Mouse (Mus musculus) brain, embryonic 14.5 days (tissue): ENCODE measurements at regions not wholly inside any gene's neighbourhood (a gene's known extent, or its start where the extent isn't known, plus 50 kb on each side); places are given as distances from the start of the nearest gene placed in this dataset.

Source experiments
- CTCF ChIP-seq: fragments of 200-500 bp; IDR thresholded peaks from 2 replicates; pipeline ENCODE4 v1.5.1; 2012; ENCODE audit warnings: inconsistent platforms, mild to moderate bottlenecking, moderate library complexity, borderline replicate concordance; ENCODE audit not compliant: insufficient read depth, insufficient read length; ENCODE audit errors: extremely low read depth
- POLR2A ChIP-seq: fragments of 200-500 bp; IDR thresholded peaks from 2 replicates; pipeline ENCODE4 v1.6.1; 2012; ENCODE audit warnings: mild to moderate bottlenecking, inconsistent platforms, borderline replicate concordance; ENCODE audit not compliant: poor library complexity, insufficient read depth, insufficient read length, severe bottlenecking; ENCODE audit errors: extremely low read depth

GRCm38 (mm10) chr8:115906650-115907049 lies 199.1 kb upstream of the Maf start:
- TF ChIP-seq CTCF: no peak
- no peak for TF ChIP-seq POLR2A
